Mouse (Mus musculus) heart, embryonic 11.5 days (tissue): ENCODE results near the gene Egflam. TPM values are rescaled to one million over a fixed set of nuclear protein-coding genes. Genes with fewer than 3 reads are reported as not detected.

ENCODE experiments used
- ATAC-seq: fragments of 200-750 bp; cut with Nextera tagmentation; replicated peaks from 2 replicates; pipeline ENCODE4 v1.8.0; 2017; ENCODE audit warnings: moderate library complexity; ENCODE audit not compliant: insufficient number of reproducible peaks, low FRiP score, low TSS enrichment
- H3K27ac ChIP-seq: fragments of 300-500 bp; sonication (generic); 2 replicates; pipeline ENCODE4 v1.5.1; 2014; ENCODE audit warnings: mild to moderate bottlenecking, low read depth, low read length
- H3K27me3 ChIP-seq: fragments of 300-500 bp; sonication (generic); 2 replicates; pipeline ENCODE4 v1.6.1; 2014; ENCODE audit warnings: mild to moderate bottlenecking, low read length, mixed read lengths; ENCODE audit not compliant: control insufficient read depth, insufficient read depth
- H3K36me3 ChIP-seq: fragments of 300-500 bp; sonication (generic); 2 replicates; pipeline ENCODE4 v1.6.1; 2014; ENCODE audit warnings: mild to moderate bottlenecking, low read length, moderate library complexity, mixed read lengths; ENCODE audit not compliant: control insufficient read depth, insufficient read depth
- H3K4me1 ChIP-seq: fragments of 300-500 bp; sonication (generic); 2 replicates; pipeline ENCODE4 v1.6.1; 2014; ENCODE audit warnings: low read length; ENCODE audit not compliant: control insufficient read depth, insufficient read depth
- H3K4me2 ChIP-seq: fragments of 300-500 bp; sonication (generic); 2 replicates; pipeline ENCODE4 v1.6.1; 2014; ENCODE audit warnings: mild to moderate bottlenecking, moderate library complexity
- H3K4me3 ChIP-seq: fragments of 300-500 bp; sonication (generic); 2 replicates; pipeline ENCODE4 v1.5.1; 2014; ENCODE audit warnings: low read depth, low read length
- H3K9ac ChIP-seq: fragments of 300-500 bp; sonication (generic); 2 replicates; pipeline ENCODE4 v1.6.1; 2014; ENCODE audit warnings: mild to moderate bottlenecking, low read depth, low read length, moderate library complexity
- H3K9me3 ChIP-seq: fragments of 300-500 bp; sonication (generic); replicated peaks from 2 replicates; pipeline ENCODE4 v1.6.1; 2016; ENCODE audit warnings: low read length; ENCODE audit not compliant: control insufficient read depth
- WGBS: fragments of 180-500 bp; shearing (Covaris S2); extraction: QIAGEN DNeasy Blood & Tissue Kit; methylation state at CpG from one replicate; pipeline ENCODE4 v1.1.7; 2014; ENCODE audit not compliant: insufficient replicate concordance; 5-methylcytosine and 5-hydroxymethylcytosine counted together
- polyA plus RNA-seq: library from polyadenylated mRNA; unstranded; fragments of >200 nt; fragmentation: Nextera tagmentation; extraction: Ambion mirVana; gene quantifications from 2 replicates; pipeline ENCODE4 v1.2.1, GENCODE M21; 2014

Egflam gene
- polyA plus RNA-seq, 1 experiment from 2014 or later, result 7.8 TPM

- no peaks in the 10 kb centered on the region for H3K27me3 ChIP-seq
- no peaks in the 10 kb centered on the region for H3K9me3 ChIP-seq
- H3K27ac ChIP-seq, result no peak overlapping the region
- no peaks in the 10 kb centered on the region for H3K36me3 ChIP-seq
- no peak overlapping the region for H3K4me3 ChIP-seq
- H3K4me2 ChIP-seq, result no peak overlapping the region
- H3K9ac ChIP-seq, result no peak overlapping the region
- H3K4me1 ChIP-seq, result no peaks in the 10 kb centered on the region
- no peak for ATAC-seq
- WGBS, result 65% methylated on average over 6 of the region's 6 CpGs
Measured at GRCm38 (mm10) chr15:7281579-7281978, 116.6 kb downstream of the Egflam start.

- Histone ChIP-seq H3K4me2 (no peak overlapping the region), H3K4me1 (no peaks in the 10 kb centered on the region), H3K36me3 (no peaks in the 10 kb centered on the region), H3K27me3 (no peaks in the 10 kb centered on the region), H3K4me3 (no peak overlapping the region), H3K27ac (no peak overlapping the region), H3K9me3 (no peaks in the 10 kb centered on the region; the same call in 1 of the 2 replicates), H3K9ac (no peak overlapping the region)
- WGBS, result 18% methylated on average over 3 of the region's 3 CpGs
- ATAC-seq, result no peak
Measured at GRCm38 (mm10) chr15:7263822-7264221, 134.4 kb downstream of the Egflam start.

DNA sequence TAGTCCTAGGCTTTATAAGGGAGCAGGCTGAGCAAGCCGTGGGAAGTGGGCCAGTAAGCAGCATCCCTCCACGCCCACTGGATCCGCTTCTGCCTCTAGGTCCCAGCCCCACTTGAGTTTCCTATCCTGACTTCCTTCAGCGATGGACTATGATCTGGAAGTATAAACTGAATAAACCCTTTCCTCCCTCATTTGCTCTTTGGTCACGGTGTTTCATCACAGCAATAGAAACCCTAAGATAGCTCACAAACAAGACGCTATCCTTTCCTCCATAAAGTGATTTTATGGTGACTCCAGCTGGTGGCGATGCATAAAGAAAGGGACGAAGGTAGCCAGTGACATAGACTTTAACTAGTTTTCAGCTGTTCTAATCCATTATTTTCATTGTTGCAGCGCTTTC lies 134.9 kb downstream of the Egflam start:
- H3K27ac ChIP-seq, result no peak overlapping the region
- H3K9ac ChIP-seq, result no peak overlapping the region
- no peaks in the 10 kb centered on the region for H3K4me1 ChIP-seq
- H3K4me3 ChIP-seq, result no peak overlapping the region
- H3K4me2 ChIP-seq, result no peak overlapping the region
- H3K36me3 ChIP-seq, result no peaks in the 10 kb centered on the region
- 89% methylated on average over 9 of the region's 9 CpGs for WGBS
- ATAC-seq, result no peak
- no peaks in the 10 kb centered on the region; the same call in 1 of the 2 replicates for H3K9me3 ChIP-seq
- no peaks in the 10 kb centered on the region for H3K27me3 ChIP-seq

GRCm38 (mm10) chr15:7261371-7261770 lies 136.8 kb downstream of the Egflam start:
- Histone ChIP-seq H3K4me3 (no peak overlapping the region), H3K9me3 (no peaks in the 10 kb centered on the region; the same call in 1 of the 2 replicates), H3K9ac (no peak overlapping the region), H3K4me2 (no peak overlapping the region), H3K4me1 (no peaks in the 10 kb centered on the region), H3K27me3 (no peaks in the 10 kb centered on the region), H3K36me3 (no peaks in the 10 kb centered on the region), H3K27ac (no peak overlapping the region)
- 81% methylated on average over 1 of the region's 1 CpGs for WGBS
- no peak for ATAC-seq

DNA sequence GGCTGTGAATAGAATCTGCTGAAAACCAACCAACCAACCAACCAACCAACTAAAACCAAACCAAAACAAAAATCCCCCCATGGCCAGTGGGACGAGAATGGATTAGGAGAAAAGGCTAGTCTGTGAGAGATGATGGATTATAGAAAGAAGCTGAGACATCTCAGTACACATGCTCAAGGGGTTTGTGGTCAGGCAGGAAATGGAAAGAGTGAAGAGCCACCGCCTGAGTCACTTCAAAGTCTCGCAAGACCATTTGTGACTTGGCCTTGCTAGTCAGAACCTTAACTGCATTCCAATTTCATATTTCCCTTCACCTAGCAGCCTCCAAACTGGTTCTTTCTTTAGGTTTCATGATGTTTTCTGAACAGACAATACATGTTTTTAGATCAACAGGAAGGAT lies 141.6 kb downstream of the Egflam start:
- Histone ChIP-seq H3K9ac (no peak overlapping the region), H3K4me3 (no peak overlapping the region), H3K36me3 (no peaks in the 10 kb centered on the region), H3K4me2 (no peak overlapping the region), H3K27ac (no peak overlapping the region), H3K4me1 (no peaks in the 10 kb centered on the region), H3K9me3 (no peaks in the 10 kb centered on the region; the same call in 1 of the 2 replicates), H3K27me3 (no peaks in the 10 kb centered on the region)
- no peak for ATAC-seq
- WGBS, result 71% methylated on average over 3 of the region's 3 CpGs

DNA sequence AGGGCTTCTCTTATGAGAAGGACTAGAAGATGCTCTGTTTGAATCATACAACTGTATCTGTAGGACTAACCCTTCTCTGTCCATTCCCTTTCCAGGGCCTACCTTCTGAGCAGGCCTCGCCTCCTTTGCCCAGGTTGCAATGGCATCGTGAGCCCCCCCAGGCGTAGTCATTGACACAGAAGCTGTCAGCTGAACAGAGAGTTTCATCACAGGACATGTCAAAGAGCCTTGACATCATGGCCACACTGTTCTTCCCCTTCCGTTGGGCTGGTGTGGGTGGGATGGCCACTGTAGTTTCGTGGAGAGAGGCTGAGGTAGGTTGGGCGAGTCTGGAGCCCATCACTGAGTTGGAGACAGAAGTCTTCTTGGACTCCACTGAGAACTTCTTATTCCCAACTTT lies 144.9 kb downstream of the Egflam start:
- no peak for ATAC-seq
- no peaks in the 10 kb centered on the region for H3K4me1 ChIP-seq
- H3K36me3 ChIP-seq, result no peaks in the 10 kb centered on the region
- peaks cover 9% of the 10 kb centered on the region for H3K9me3 ChIP-seq
- WGBS, result 90% methylated on average over 6 of the region's 6 CpGs
- no peak overlapping the region for H3K4me2 ChIP-seq
- H3K27me3 ChIP-seq, result no peaks in the 10 kb centered on the region
- no peak overlapping the region for H3K4me3 ChIP-seq
- H3K9ac ChIP-seq, result no peak overlapping the region
- no peak overlapping the region for H3K27ac ChIP-seq

DNA sequence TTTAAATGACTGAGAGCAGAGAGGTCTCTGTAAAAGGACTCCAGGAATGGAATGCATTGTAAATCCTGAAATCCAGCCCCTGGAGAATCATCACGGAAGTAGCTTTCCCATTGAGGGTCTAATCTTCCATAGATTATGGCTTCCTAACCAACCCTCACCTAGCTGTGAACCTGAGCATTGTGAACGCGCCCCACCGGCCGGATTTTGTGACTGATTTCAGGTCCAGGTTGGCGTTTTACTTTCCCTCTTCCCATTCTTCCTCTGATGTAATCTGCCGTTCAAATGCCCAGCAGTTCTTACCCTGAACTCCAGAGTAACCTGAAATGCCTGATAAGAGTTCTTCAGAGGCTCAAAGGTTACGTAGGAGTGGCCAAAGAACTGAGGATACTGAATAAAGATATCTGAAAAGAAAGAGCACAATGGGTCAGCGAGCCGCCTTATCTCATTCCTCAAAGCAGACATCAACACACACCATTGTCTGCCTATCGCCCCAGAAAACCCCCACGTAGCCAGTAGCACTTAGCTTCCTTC lies 146.0 kb downstream of the Egflam start:
- 45% methylated on average over 12 of the region's 12 CpGs for WGBS
- Histone ChIP-seq H3K27ac (no peak overlapping the region), H3K36me3 (no peaks in the 10 kb centered on the region), H3K9me3 (peaks cover 9% of the 10 kb centered on the region), H3K4me1 (no peaks in the 10 kb centered on the region), H3K4me3 (no peak overlapping the region), H3K9ac (no peak overlapping the region), H3K27me3 (no peaks in the 10 kb centered on the region), H3K4me2 (no peak overlapping the region)
- ATAC-seq, result no peak

DNA sequence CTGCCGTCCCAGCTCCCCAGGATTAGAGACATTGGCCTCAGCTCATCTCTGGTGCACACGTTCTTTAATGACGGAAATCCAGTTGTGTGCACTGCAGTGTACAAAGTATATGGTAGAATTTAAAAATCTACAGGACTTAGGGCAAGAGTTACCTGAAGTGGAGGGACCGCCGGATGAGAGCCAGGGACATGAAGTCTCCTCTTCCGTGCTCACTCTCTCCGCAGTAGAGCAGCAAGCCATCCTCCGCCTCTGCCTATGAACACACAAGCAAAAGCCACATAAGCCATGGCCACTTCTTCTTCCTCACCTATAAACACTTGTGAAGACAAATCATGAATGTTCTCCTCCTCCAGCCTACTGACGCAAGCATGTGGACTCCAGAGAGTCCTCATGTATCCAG lies 147.2 kb downstream of the Egflam start:
- Histone ChIP-seq H3K9ac (no peak overlapping the region), H3K9me3 (peaks cover 9% of the 10 kb centered on the region), H3K4me1 (no peaks in the 10 kb centered on the region), H3K27ac (no peak overlapping the region), H3K4me2 (no peak overlapping the region), H3K36me3 (no peaks in the 10 kb centered on the region), H3K4me3 (no peak overlapping the region), H3K27me3 (no peaks in the 10 kb centered on the region)
- no peak for ATAC-seq
- 95% methylated on average over 9 of the region's 9 CpGs for WGBS

DNA sequence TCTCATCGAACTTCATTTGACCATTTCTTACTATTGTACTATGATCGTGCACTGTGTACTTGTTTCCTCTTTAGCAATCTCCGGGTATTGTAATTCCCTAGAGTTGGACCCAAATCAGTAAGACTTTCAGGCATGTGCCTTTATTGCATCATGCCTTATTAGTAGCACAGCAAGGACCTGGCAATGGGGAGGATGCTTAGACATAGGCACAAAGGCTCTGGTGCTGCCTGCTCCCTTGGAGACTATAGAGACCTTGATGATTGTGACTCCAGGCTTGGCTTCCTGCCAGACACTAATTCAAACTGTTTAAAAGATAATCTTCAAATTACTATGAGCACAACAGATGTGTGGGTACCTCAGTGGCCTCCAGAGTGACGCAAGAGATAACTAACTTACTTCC lies 149.0 kb downstream of the Egflam start:
- H3K4me1 ChIP-seq, result no peaks in the 10 kb centered on the region
- H3K27me3 ChIP-seq, result no peaks in the 10 kb centered on the region; the same call in 1 of the 2 replicates
- H3K36me3 ChIP-seq, result no peaks in the 10 kb centered on the region
- peaks cover 9% of the 10 kb centered on the region for H3K9me3 ChIP-seq
- no peak overlapping the region for H3K4me2 ChIP-seq
- H3K4me3 ChIP-seq, result no peak overlapping the region
- no peak overlapping the region for H3K27ac ChIP-seq
- 88% methylated on average over 4 of the region's 4 CpGs for WGBS
- H3K9ac ChIP-seq, result no peak overlapping the region
- ATAC-seq, result no peak
